Mouse (Mus musculus) thymus, adult 2 months (tissue): Measurements from ENCODE around the gene Gm20388. TPM values are rescaled to one million over a fixed set of nuclear protein-coding genes. Genes with fewer than 3 reads are reported as not detected.

ENCODE experiments used
- DNase-seq: peaks from one replicate; pipeline ENCODE4 v3.0.0; 2021
- H3K27ac ChIP-seq: fragments of 200-500 bp; 2 replicates; pipeline ENCODE4 v1.5.1; 2012; ENCODE audit warnings: low read length, control low read depth; ENCODE audit not compliant: control insufficient read depth, insufficient read depth
- H3K27me3 ChIP-seq: fragments of 200-500 bp; 2 replicates; pipeline ENCODE4 v1.6.1; 2012; ENCODE audit warnings: mild to moderate bottlenecking, low read length, moderate library complexity, mixed read lengths; ENCODE audit not compliant: control insufficient read depth, insufficient read depth
- H3K36me3 ChIP-seq: fragments of 200-500 bp; 2 replicates; pipeline ENCODE4 v1.6.1; 2012; ENCODE audit warnings: mild to moderate bottlenecking, low read length, moderate library complexity; ENCODE audit not compliant: control insufficient read depth, insufficient read depth
- H3K4me1 ChIP-seq: fragments of 200-500 bp; replicated peaks from 2 replicates; pipeline ENCODE4 v1.6.1; 2012; ENCODE audit warnings: low read length; ENCODE audit not compliant: control insufficient read depth, insufficient read depth
- H3K4me3 ChIP-seq: fragments of 200-500 bp; 2 replicates; pipeline ENCODE4 v1.5.1; 2012; ENCODE audit warnings: mild to moderate bottlenecking, low read length, control low read depth, moderate library complexity; ENCODE audit not compliant: control insufficient read depth, insufficient read depth
- CTCF ChIP-seq: fragments of 200-500 bp; IDR thresholded peaks from 2 replicates; pipeline ENCODE4 v1.5.1; 2012; ENCODE audit warnings: mild to moderate bottlenecking, control low read depth, low read length, moderate library complexity, borderline replicate concordance; ENCODE audit not compliant: control insufficient read depth, poor library complexity, insufficient read depth; ENCODE audit errors: extremely low read depth
- POLR2A ChIP-seq: fragments of 200-500 bp; IDR thresholded peaks from 2 replicates; pipeline ENCODE4 v1.6.1; 2012; ENCODE audit warnings: mild to moderate bottlenecking, low read length, control low read depth, moderate library complexity; ENCODE audit not compliant: control insufficient read depth, poor library complexity, insufficient read depth; ENCODE audit errors: extremely low read depth
- WGBS: fragments of 180-500 bp; shearing (Covaris S2); methylation state at CpG from one replicate; pipeline ENCODE4 v1.1.7; 2018; 5-methylcytosine and 5-hydroxymethylcytosine counted together
- polyA plus RNA-seq: library from polyadenylated mRNA; depleted of rRNA; stranded (reverse); fragments of >200 nt; gene quantifications from 2 replicates; pipeline ENCODE4 v1.2.3, GENCODE M21; 2012

Gene Gm20388
- polyA plus RNA-seq, 1 experiment, result 103 TPM

GRCm38 (mm10) chr8:120314932-120315331, 404.3 kb downstream of the Gm20388 start:
- Histone ChIP-seq H3K36me3 (no peaks in the 10 kb centered on the region), H3K27ac (no peak overlapping the region), H3K4me1 (peaks cover 17% of the 10 kb centered on the region), H3K4me3 (no peak overlapping the region), H3K27me3 (no peaks in the 10 kb centered on the region)
- WGBS, result 93% methylated on average over 5 of the region's 5 CpGs
- no peak for DNase-seq
- no peak for TF ChIP-seq POLR2A
- TF ChIP-seq CTCF, result no peak

GRCm38 (mm10) chr8:120315644-120316043, 405.0 kb downstream of the Gm20388 start:
- Histone ChIP-seq H3K27me3 (no peaks in the 10 kb centered on the region), H3K27ac (no peak overlapping the region), H3K36me3 (no peaks in the 10 kb centered on the region), H3K4me3 (no peak overlapping the region), H3K4me1 (peaks cover 10% of the 10 kb centered on the region)
- TF ChIP-seq POLR2A (no peak), CTCF (peak; percentile 57; the same call in 1 of the 2 replicates)
- 92% methylated on average over 4 of the region's 4 CpGs for WGBS
- peak; percentile 51 for DNase-seq

GRCm38 (mm10) chr8:120316707-120317106, 406.1 kb downstream of the Gm20388 start:
- 95% methylated on average over 7 of the region's 7 CpGs for WGBS
- no peak for DNase-seq
- Histone ChIP-seq H3K27me3 (no peaks in the 10 kb centered on the region), H3K4me1 (peaks cover 8% of the 10 kb centered on the region), H3K27ac (no peak overlapping the region), H3K4me3 (no peak overlapping the region), H3K36me3 (no peaks in the 10 kb centered on the region)
- TF ChIP-seq CTCF (no peak), POLR2A (no peak)

- no peak for DNase-seq
- Histone ChIP-seq H3K36me3 (no peaks in the 10 kb centered on the region), H3K4me1 (peaks cover 3% of the 10 kb centered on the region), H3K4me3 (no peak overlapping the region), H3K27me3 (no peaks in the 10 kb centered on the region), H3K27ac (no peak overlapping the region)
- no peak for TF ChIP-seq CTCF
- no peak for TF ChIP-seq POLR2A
- 97% methylated on average over 21 of the region's 21 CpGs for WGBS
These were observed 406.6 kb downstream of the Gm20388 start for GRCm38 (mm10) chr8:120317118-120317824.

- no peak for TF ChIP-seq CTCF
- TF ChIP-seq POLR2A, result no peak
- Histone ChIP-seq H3K4me3 (no peak overlapping the region), H3K36me3 (no peaks in the 10 kb centered on the region), H3K27me3 (no peaks in the 10 kb centered on the region), H3K27ac (no peak overlapping the region), H3K4me1 (no peaks in the 10 kb centered on the region; the same call in 1 of the 2 replicates)
- 94% methylated on average over 12 of the region's 12 CpGs for WGBS
- no peak for DNase-seq
These were observed 407.9 kb downstream of the Gm20388 start for GRCm38 (mm10) chr8:120318476-120318991.

- peak; percentile 79 for DNase-seq
- no peaks in the 10 kb centered on the region; the same call in 1 of the 2 replicates for H3K4me1 ChIP-seq
- no peaks in the 10 kb centered on the region for H3K27me3 ChIP-seq
- H3K4me3 ChIP-seq, result no peak overlapping the region
- TF ChIP-seq POLR2A, result no peak
- peak; percentile 100 for TF ChIP-seq CTCF
- 16% methylated on average over 7 of the region's 7 CpGs for WGBS
- no peak overlapping the region for H3K27ac ChIP-seq
- H3K36me3 ChIP-seq, result no peaks in the 10 kb centered on the region
These were observed 408.8 kb downstream of the Gm20388 start for GRCm38 (mm10) chr8:120319449-120319848.

- Histone ChIP-seq H3K27ac (no peak overlapping the region), H3K4me1 (peaks cover under 1% of the 10 kb centered on the region; the same call in 1 of the 2 replicates), H3K4me3 (no peak overlapping the region), H3K27me3 (no peaks in the 10 kb centered on the region), H3K36me3 (no peaks in the 10 kb centered on the region)
- TF ChIP-seq POLR2A (no peak), CTCF (no peak)
- DNase-seq, result no peak
- 96% methylated on average over 5 of the region's 5 CpGs for WGBS
These were observed 409.5 kb downstream of the Gm20388 start for GRCm38 (mm10) chr8:120320146-120320545.
